Mouse (Mus musculus) MN1 (cell line): ENCODE data around the gene Ptpn21.

Experiments used
- DNase-seq: peaks from one replicate; pipeline ENCODE4 v3.0.0-alpha.2; 2016; ENCODE audit warnings: low spot score

The Ptpn21 gene

GRCm38 (mm10) chr12:98662617-98663016 is 74.6 kb downstream of the Ptpn21 start:
- no peak for DNase-seq

DNA sequence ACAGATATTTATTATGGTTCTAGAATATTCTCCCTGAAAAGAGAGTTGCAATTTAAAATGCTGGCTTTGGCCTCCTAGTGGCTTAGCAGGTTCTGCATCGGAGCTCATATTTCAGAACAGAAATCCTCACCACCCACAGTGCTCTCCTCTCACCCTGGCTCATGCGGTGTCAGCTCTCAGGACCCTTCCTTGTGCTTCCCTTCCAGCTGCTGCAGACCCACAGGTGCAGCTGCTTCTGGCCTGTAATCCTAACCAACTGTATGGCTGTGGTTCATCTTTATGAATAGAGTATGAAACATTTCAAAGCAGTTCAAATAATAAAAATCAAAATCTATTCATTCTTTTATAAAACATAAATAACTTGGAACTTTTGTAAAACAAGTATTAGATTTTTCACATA is 80.3 kb downstream of the Ptpn21 start:
- no peak for DNase-seq

- no peak for DNase-seq
These were observed 92.4 kb downstream of the Ptpn21 start for GRCm38 (mm10) chr12:98644852-98645251.

DNA sequence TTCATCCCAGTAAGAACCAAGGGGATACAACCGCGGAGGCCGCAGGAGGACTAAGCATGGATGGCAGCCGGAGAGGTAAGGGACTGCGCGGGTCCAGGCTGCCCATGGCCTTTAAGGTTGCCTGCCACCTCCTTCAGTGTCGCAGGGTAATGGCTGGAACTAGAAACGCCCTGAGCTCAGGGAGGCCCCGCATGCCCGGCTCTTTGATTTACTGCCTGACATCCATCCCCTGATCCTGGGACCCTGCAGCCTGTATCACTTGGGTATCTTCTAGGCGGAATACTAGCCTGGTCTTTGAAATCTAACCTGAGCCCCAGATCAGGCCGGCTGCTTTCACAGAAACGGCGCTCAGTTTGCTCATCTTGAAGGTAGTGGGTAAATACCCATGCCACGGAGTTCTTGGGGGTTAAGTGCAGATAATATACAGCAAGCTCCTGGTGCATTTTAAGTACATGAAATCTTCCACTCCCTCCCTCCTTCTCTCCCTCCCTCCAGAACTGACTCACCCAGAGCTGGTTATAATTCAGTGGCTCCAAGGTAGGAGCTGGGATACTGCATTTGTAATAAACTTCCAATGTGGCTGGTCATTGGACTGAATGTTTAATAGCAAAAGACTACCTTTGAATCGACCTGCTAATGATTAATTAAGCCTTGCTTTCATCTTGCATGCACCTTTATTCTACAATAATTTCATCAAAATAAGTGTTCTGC is 108.8 kb downstream of the Ptpn21 start:
- peak; percentile 8 for DNase-seq

DNA sequence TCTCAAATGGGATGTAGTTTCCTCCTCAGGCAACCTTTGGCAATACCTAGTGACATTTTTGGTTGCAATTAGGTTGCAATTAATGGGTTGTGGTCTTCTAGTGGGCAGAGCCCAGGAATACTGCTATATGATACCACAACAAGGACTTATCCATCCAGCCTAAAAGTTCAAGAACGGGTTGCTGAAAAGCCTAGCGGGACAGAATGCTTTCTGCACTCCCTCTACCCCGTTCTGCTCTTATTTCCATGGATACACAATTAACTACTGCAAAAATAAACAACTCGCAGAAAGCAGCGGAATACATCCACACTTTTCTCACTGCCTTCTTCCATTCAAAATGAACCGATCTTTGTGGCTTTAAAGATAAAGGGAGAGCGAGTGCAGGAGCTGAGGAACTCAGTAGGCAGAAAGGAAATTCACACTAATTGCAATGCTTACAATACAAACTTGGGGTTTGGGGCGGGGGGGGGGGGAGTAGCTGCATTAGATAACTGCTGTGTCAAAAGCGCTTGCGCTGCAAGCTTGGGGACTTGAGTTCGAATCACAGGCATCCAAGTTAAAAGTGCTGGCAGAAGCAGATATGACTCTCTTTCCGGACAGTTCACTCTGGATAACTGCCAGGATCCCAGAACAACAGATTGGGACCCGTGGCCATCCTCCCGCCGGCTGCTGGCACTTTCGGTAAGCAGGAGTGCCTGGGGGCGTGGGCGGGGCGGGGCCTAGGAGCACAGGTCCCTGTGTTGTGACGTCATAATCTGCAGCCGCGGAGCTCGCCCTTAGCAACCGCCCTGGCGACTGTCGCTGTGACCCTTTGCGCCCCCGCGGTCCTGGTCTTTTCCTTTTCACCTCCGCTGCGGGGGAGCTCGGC is 109.6 kb downstream of the Ptpn21 start, which contains the start of gene Spata7:
Gene Spata7 (plus strand): TSS at position 766 of the 868 bp plus-strand sequence.
- peak; percentile 80 for DNase-seq
